Mouse (Mus musculus): Measurements from ENCODE around the gene Bfsp1.

DNA sequence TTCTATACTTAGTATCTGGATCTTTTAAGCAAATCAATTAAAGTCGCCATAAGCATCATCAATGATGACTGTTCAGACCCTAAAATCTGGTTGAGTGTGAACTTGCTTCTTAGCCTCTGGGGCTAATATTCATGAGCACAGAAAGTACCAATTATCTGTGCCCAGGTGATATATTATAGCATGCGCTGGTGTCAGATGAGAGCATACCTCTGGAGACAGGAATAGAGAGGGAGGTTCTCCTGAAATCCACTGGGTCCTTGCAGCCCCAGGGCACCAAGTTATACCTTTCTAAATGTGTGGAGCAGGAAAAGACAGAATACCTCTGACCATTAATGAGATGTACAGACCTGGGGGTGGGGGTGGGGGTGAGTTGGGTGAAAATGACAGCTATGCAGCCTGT lies 82.7 kb downstream of the Bfsp1 start:
- no peak for TF ChIP-seq CTCF (IDR thresholded peaks at IDR 0.05; ENCODE audit: low read depth)
- TF ChIP-seq EP300 (optimal IDR thresholded peaks at IDR 0.05): no peak

All from stomach, postnatal 0 days (tissue).